Comparison of ENCODE assay signal across 9 mouse cellular contexts in genomic region chr4:122944408-122944807, GRCm38 (mm10). TPM values are rescaled to one million over a fixed set of nuclear protein-coding genes. Genes with fewer than 3 reads are reported as not detected.
DNase-seq lines count a peak whose midpoint lies in the region; ATAC-seq and TF ChIP-seq lines count a peak whose summit lies in the region.
"Had no signal": no experiment of that assay in that cellular context is flagged by ENCODE, and none has a peak within 500 bp of the region (broad histone marks: within the 10 kb centered on the region; RNA-seq: fewer than 3 reads in every experiment).

No protein-coding gene starts in this region.

- 29% methylated on average over 4 of the region's 4 CpGs for WGBS in forebrain, postnatal 0 days

- CTCF ChIA-PET in Patski (lab: Charles Lee) = interaction anchor here (0.7 to 1.7 kb wide), 5 partner anchors 11 to 141 kb away, joined by 3 to 4 read pairs (median 3); no protein-coding TSS in a partner anchor

- H3K9ac ChIP-seq in forebrain, postnatal 0 days = no peak overlapping the region
- H3K9ac ChIP-seq: embryonic facial prominence, embryonic 13.5 days had no signal

- no peaks in the 10 kb centered on the region for H3K4me1 ChIP-seq in forebrain, postnatal 0 days (ENCODE audit: insufficient read depth)
- H3K4me1 ChIP-seq: embryonic facial prominence, embryonic 13.5 days had no signal

- TF ChIP-seq CTCF in left cerebral cortex, adult 2 months (IDR thresholded peaks at IDR 0.05) = peak; percentile 74
- TF ChIP-seq CTCF in Patski (IDR thresholded peaks at IDR 0.05) = peak; percentile 75
- TF ChIP-seq CTCF in forebrain, postnatal 0 days (IDR thresholded peaks at IDR 0.05; ENCODE audit: low read depth) = peak; percentile 76

- peaks cover 6% of the 10 kb centered on the region for H3K36me3 ChIP-seq in forebrain, postnatal 0 days (ENCODE audit: insufficient read depth)

- POLR2A ChIA-PET in Patski (lab: Charles Lee) = no interaction called here

- no peak overlapping the region for H3K27ac ChIP-seq in left cerebral cortex, adult 2 months
- no peak overlapping the region for H3K27ac ChIP-seq in forebrain, postnatal 0 days (ENCODE audit: low read depth, low read length)
- H3K27ac ChIP-seq: embryonic facial prominence, embryonic 13.5 days had no signal

- ATAC-seq in Patski = no peak
- no peak for ATAC-seq in forebrain, postnatal 0 days

- in situ Hi-C loops in Patski (cut with MboI; ENCODE audit: low pct_unique_long_range_greater_than_20kb) = no loop called here

- no peak overlapping the region for H3K4me3 ChIP-seq in left cerebral cortex, adult 2 months
- H3K4me3 ChIP-seq in forebrain, postnatal 0 days (ENCODE audit: low read depth, low read length) = no peak overlapping the region
- H3K4me3 ChIP-seq: embryonic facial prominence, embryonic 13.5 days had no signal

- H3K4me2 ChIP-seq in forebrain, postnatal 0 days (ENCODE audit: low read depth) = no peak overlapping the region
- H3K4me2 ChIP-seq: embryonic facial prominence, embryonic 13.5 days had no signal

- peak in 1 of 2 experiments; percentile 22 for DNase-seq in left cerebral cortex, adult 2 months (ENCODE audit: extremely low spot score in 1 of 2, low spot score in 2 of 2)
- DNase-seq in left cerebral cortex, adult 11 months (ENCODE audit: low spot score) = no peak
- DNase-seq in Patski (ENCODE audit: low read depth, low spot score) = no peak
- peak; percentile 60 for DNase-seq in forebrain, postnatal 0 days
- DNase-seq in lung, postnatal 10 days = peak; percentile 23
- DNase-seq in thymus, postnatal 25 days = peak; percentile 54
- no peak for DNase-seq in ovary, postnatal 36 days (ENCODE audit: low spot score)
- no peak for DNase-seq in adipocyte (ENCODE audit: low spot score)

- H3K27me3 ChIP-seq in Patski = no peaks in the 10 kb centered on the region
- no peaks in the 10 kb centered on the region for H3K27me3 ChIP-seq in forebrain, postnatal 0 days (ENCODE audit: insufficient read depth, low read length)
- H3K27me3 ChIP-seq: embryonic facial prominence, embryonic 13.5 days had no signal

- intact Hi-C loops in left cerebral cortex, adult 2 months (cut with DNase I) = no loop called here

- no peaks in the 10 kb centered on the region for H3K9me3 ChIP-seq in forebrain, postnatal 0 days (ENCODE audit: low read length)
- H3K9me3 ChIP-seq: embryonic facial prominence, embryonic 13.5 days had no signal

RNA-seq across cellular contexts. Expression of gene Mfsd2a, which starts 16.6 kb away (rescaled TPM):
- 10 to 100 TPM; 35.0 to 39.8 TPM for total RNA-seq in left cerebral cortex, adult 2 months (2021)
- 0.08 TPM for polyA plus RNA-seq in Patski (2021)
- total RNA-seq in forebrain, postnatal 0 days (2014; rRNA removed) = 34.7 and 40.7 TPM in 2 replicates
- 30.6 and 33.4 TPM in 2 replicates for polyA plus RNA-seq in forebrain, postnatal 0 days (2015; fragmentation: Nextera tagmentation; extraction: Ambion mirVana)

RNA-seq across cellular contexts. Expression of gene Mycl, which starts 51.0 kb away (rescaled TPM):
- total RNA-seq in left cerebral cortex, adult 2 months (2021) = 10 to 100 TPM; 11.3 to 12.0 TPM
- polyA plus RNA-seq in Patski (2021) = 0.19 TPM
- 106 and 113 TPM in 2 replicates for total RNA-seq in forebrain, postnatal 0 days (2014; rRNA removed)
- 65.9 and 67.6 TPM in 2 replicates for polyA plus RNA-seq in forebrain, postnatal 0 days (2015; fragmentation: Nextera tagmentation; extraction: Ambion mirVana)

RNA-seq across cellular contexts. Expression of gene Cap1, which starts 58.6 kb away (rescaled TPM):
- total RNA-seq in left cerebral cortex, adult 2 months (2021) = 100 to 1,000 TPM; 260 to 281 TPM
- polyA plus RNA-seq in Patski (2021) = 145 TPM
- total RNA-seq in forebrain, postnatal 0 days (2014; rRNA removed) = 155 and 161 TPM in 2 replicates
- polyA plus RNA-seq in forebrain, postnatal 0 days (2015; fragmentation: Nextera tagmentation; extraction: Ambion mirVana) = 68.5 and 75.2 TPM in 2 replicates

Comparison
In these comparisons a context has a peak if more than half of its experiments do, and no peak if none do; other contexts are left out.
1. DNase-seq: peak in forebrain, postnatal 0 days (single experiment), lung, postnatal 10 days (single experiment) and thymus, postnatal 25 days (single experiment); none in left cerebral cortex, adult 11 months (single experiment), Patski (single experiment), ovary, postnatal 36 days (single experiment) and adipocyte (single experiment).
2. Peak in every context shown above with its lines, with median percentiles within 50 percentile points of each other: CTCF ChIP-seq.